Mouse (Mus musculus) embryo, embryonic 11.5 days (tissue): ENCODE data around the gene Nnmt.

ENCODE experiments used
- DNase-seq: peaks from one replicate; pipeline ENCODE4 v3.0.0-alpha.2; 2012; ENCODE audit warnings: low read depth, low spot score

Gene Nnmt

DNA sequence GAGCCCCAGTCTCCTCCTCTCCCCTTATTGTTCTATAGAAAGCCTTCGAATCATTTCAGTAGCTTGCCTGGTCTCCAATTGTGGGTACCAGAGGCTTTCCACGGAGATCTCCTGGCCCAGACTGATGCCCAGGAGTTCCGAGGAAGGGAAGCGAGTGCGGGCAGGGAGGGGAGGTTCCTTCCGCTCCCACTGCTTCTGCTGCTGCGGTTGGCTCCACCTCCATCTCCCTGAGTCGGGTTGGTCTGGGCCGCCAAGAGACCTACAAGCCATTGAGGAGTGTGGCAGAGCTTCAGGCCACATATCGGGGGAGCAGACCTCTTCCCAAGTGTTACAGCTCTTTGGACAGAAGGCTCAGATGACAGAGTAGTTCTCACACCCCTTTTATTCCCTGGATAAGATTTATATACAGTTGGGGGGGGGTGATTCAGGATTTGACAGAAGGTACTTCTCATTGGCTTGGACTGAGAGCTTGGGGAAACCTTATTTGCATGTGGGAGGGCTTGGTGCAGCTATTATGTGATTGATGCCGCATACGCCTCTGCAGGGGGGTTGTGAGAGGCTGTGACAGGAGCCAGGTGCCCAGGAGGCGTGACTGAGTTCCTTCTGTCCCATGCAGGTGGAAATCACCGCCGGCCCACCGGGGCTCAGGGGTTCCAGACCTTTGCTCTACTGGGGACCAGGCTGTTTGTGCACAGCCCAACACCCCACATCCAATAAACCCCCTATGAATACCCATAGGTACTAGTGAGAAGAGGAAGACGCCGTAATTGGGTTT, 30.8 kb upstream of the Nnmt start:
- DNase-seq: no peak

DNA sequence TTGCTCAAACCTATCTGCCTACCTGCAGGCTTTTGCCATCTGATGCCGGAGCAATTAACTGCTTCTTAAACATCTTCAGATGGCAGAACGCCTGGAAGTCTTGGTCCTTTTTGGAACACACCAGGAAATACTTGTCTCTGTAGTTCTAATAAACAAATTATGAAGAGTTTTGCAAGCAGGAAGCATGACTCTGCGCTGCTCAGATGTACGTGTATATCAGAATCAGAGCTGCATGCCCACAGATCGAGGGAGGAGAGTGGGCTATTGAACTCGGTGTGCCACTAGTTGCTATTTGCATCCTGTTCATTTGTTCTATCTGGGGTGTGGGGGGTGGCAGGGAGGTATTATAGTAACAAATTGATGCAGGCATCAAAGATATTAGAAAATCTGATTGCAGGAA, 28.2 kb upstream of the Nnmt start:
- no peak for DNase-seq

DNA sequence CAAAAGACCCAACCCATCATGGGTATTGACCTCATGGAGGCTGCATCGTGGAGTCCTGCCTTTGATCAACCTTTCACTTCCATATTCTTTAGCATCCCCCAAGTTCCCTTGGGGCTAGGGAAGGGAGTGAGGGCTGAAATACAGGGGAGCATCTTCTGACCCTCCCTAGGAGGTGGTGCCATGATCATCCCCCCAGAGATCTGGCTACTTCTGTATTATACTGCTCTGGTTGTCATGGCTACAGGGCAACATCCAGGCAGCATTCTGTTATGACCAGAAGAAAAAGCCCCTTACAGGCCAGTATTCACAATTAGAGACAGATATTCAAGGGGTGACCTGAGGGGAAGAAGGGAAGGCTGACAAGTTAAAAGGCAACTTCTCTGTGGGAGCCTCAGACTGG, 14.3 kb upstream of the Nnmt start:
- no peak for DNase-seq

DNA sequence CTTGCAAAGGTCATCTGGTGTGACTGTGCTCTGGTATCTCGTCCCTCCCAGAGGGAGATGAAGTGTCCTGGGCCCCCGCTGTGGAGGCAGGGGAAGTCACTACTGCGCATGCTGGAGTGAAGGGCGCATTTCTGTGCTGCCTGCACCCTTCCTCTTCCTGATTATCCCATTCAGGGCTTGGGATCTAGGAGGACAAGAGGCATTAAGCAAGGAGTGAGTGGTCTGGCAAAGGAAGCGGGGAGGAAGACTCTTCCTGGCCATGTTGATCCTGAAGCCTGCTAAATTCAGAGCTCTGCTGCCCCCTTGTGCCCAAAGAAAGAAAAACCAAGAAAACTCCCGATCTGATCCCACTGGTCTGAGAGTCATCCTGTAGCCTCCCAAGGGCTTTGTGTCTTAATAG, 13.6 kb upstream of the Nnmt start:
- DNase-seq: peak; percentile 79

DNA sequence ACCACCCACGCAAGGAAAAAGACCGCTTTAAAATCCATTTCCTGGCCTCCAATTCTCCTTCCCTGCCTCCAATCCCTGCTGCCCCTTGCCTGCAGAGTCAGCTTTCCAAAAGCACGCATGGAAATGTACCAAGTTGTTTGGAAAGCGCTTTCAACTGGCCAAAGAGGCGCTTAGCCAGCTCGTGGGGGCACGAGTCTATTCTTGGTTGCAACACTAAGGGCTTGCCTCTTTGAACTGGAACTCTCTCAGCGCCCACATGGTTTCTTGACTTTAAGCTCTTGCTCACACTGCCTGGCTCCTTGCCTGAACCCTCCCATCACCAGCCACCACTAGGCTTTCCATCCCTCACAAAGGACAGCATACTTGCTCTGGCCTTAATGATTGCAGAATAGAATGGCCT, 13.2 kb upstream of the Nnmt start:
- no peak for DNase-seq

DNA sequence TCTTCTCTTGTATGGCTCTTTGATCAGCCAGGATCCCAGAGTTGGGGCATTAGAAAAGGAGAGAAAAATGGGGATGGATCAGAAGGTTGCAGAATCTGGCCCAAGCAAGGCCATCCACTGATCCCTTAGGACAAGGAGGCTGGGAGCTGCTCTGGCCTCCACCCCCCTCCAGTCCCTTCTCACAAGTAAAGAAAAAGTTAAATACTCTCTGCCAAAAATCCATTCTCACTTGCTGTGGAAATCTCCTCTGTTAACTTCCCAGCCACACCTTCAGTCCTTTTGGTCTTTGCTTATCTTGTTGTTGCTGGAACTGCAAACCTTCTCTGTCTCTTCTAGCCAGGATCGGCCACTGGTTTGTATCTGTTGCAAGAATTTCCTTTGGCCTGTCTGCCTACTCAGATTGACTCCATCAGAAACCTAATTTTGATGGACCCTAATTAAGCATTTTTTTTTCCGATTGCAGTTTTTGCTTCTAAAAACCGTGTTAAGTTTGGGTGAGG, 12.6 kb upstream of the Nnmt start:
- DNase-seq: no peak

DNA sequence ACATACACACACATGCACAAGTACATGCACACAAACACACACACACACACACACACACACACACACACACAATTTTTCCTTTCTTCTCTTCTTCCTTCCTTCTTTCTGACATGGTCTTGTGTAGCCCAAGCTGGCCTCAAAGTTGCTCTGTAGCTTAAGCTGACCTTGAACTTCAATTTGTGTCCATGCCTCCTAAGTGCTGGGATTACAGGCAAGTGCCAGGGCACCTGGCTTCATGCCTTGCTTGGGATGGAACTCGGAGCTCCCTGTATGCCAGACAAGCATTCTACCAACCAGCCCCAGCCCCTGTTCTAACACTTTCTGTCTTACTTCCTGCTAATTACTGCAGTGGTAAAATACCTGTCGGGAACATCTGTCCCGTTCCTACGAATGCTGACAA, 8.3 kb upstream of the Nnmt start:
- no peak for DNase-seq

DNA sequence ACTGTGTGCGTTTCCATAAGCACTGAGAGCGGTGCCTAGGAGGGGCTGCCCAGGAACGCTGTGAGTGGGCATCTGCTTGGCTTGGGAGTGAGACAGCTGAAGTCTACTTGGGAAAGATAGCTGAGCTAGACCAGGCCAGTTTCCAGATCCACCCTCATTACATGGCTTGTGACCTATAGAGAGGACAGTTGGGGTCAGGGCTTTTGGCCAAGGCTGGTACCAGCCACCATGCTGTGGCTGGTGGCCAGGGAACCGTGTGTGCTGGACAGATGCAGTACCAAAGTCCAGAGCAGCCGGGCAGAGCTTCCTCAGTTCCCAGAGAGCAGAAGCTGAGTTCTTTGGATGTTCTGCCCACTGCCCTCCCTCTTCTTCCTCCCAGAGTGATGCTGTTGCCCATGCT, 7.6 kb upstream of the Nnmt start:
- DNase-seq: no peak

- DNase-seq: no peak
These were observed 6.1 kb upstream of the Nnmt start for GRCm38 (mm10) chr9:48611032-48611431.

DNA sequence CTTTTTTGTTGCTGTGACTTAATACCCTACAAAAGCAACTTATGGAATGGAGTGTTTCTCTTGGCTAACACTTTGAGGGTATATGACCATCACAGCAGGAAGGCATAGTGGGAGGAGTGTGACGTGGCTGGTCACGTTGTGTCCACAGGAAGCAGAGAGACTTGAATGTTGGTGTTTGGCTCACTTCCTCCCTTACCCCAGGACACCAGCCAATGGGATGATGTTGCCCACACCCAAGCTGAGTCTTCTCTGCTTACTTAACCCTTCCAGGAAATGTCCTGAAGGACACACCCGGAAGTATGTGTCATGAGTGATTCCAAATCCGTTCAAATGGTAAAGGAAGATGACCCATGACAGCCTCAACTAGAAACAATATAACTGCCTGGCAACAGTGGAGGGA, 4.8 kb upstream of the Nnmt start:
- DNase-seq: no peak

- DNase-seq: no peak
These were observed 2.5 kb upstream of the Nnmt start for GRCm38 (mm10) chr9:48607417-48607816.

- no peak for DNase-seq
These were observed 1.2 kb upstream of the Nnmt start for GRCm38 (mm10) chr9:48606171-48606570.

- no peak for DNase-seq
These were observed 744 bp upstream of the Nnmt start for GRCm38 (mm10) chr9:48605697-48606096.

- no peak for DNase-seq
These were observed 727 bp downstream of the Nnmt start for GRCm38 (mm10) chr9:48604226-48604625.

DNA sequence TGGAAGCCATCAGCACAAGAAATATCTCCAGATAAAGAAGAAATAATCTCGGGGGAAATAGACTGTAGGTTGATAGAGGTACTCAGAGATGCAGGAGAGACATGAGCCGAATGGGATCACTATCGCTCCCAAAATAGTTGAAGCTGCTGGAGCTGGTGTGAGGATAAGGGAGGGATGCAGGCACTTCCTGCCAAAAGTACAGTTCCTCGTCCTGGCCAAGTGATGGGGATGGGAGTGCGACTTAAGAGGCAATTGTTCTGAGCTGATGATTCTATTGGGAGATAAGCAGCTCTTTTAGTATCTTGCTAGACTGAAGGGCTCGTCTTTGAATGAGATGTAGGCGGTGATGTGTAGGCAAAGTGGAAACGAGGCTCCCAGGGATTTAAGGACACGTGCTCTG, 4.1 kb downstream of the Nnmt start:
- DNase-seq: no peak

DNA sequence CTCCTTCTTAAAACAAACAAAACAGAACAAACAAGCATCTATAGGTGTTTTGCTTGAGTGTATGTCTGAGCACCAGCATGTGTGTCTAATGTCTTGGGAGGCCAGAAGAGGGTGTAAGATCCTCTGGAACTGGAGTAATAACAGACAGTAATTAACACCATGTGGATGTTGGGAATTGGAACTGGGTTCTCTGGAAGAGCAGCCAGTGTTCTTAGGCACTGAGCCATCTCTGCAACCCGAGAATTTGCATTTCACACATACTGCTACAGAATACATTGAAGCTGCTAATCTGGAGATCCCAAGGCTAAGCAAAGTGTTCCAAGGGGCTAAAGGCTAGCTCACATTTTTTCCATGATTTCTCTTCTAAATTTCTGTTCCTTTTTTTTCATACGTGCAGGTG, 4.9 kb downstream of the Nnmt start:
- DNase-seq: no peak

- no peak for DNase-seq
These were observed 7.5 kb downstream of the Nnmt start for GRCm38 (mm10) chr9:48597494-48597893.

GRCm38 (mm10) chr9:48596924-48597323, 8.0 kb downstream of the Nnmt start:
- no peak for DNase-seq

- DNase-seq: no peak
These were observed 11.0 kb downstream of the Nnmt start for GRCm38 (mm10) chr9:48593915-48594314.

DNA sequence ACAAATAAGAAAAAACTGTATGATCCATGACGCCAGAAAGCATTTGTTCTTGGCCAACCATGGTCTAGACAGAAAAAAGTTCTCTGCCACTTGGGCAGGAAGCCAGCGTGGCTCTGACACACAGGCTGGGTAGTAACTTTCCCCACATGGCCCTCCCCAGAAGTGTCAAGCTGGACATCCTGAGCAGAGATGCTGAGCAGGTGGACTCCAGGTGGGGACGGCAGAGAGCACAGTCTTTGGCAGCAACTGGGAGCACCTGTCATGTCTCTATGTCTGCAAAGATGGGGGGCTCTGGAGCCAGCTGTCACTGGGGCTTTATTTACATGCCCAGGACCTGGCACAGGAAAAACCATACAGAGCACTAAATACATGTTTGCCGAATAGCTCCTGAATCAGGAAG, 14.3 kb downstream of the Nnmt start:
- no peak for DNase-seq

DNA sequence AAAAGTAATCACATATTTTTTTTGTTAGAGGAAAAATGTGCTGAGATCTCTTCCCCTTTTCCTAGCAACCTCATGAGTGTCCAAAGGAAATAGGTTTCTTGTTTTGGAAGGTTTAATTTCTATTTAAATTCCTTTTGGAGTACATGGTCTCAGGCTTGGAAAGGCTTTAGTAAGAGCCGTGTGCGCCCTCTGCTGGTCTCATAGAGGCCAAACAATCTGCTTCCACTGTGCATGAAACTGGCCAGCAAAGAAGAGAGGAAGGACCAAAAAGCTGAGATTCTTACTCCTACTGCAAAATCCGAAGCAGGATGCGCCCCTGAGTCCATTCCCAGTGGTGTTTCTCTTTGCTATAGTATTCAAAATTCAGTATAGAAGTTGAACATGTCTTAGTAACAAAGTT, 18.6 kb downstream of the Nnmt start:
- DNase-seq: peak; percentile 57

DNA sequence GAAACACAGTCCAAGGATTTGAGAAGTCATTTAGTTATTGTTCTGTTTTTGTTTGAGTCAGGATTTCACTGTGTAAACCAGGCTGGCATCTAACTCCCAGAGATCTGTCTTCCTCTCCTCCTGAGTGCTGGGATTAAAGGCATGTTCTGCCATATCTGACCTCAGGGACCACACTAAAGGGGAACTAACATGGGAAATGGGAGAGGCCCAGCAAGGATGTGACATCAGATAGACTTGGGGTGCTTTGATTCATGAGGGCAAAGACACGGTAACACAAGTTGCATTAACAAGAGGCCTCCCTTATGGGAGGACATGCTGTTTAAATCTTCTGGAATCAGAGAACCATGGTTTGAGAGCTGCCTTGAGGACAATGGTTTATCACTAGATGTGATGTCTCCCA, 24.1 kb downstream of the Nnmt start:
- no peak for DNase-seq

GRCm38 (mm10) chr9:48562388-48562787, 42.6 kb downstream of the Nnmt start:
- no peak for DNase-seq
